Comparison of ENCODE assay signal across 25 mouse cellular contexts in the genomic region with DNA sequence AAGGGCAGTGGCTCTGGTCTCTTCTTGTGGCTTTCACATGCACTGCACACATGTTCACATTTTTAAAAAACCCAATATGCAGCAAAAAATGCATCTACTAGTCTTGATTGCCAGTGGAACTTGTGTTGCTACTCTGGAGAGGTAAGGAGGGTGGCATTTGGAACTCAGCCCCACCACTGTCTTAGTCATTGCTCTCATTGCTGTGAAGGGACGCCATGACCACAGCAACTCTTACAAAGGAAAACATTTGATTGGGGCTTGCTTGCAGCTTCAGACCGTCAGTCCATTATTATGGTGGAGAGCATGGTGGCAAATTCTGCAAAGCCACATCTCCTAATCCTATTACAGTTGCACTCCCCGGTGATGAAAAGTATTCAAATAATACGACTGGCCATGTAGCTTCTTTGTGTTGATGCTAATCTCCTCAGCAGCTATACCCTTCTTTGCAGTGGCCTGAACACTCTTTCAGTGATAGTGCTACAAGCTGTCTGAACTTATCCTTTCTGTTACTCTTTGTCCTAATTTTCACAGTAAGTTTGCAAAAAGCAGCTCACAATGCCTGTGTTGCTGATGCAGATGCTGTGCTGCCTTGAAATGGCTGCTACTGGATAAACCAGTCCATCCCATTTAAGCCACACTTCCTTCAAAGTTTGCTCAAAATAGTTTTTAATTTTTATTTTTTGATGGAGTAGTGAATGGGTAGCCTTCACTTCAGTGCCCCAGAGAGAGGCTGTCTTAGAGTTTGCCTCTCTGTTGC. TPM values are rescaled to one million over a fixed set of nuclear protein-coding genes. Genes with fewer than 3 reads are reported as not detected.
DNase-seq lines count a peak whose midpoint lies in the region; ATAC-seq lines count a peak whose summit lies in the region.
"Had no signal": no experiment of that assay in that cellular context is flagged by ENCODE, and none has a peak within 500 bp of the region (broad histone marks: within the 10 kb centered on the region; RNA-seq: fewer than 3 reads in every experiment).

No protein-coding gene starts in this region.

- H3K9ac ChIP-seq in midbrain, embryonic 11.5 days (ENCODE audit: low read length): no peak overlapping the region
- no peak overlapping the region for H3K9ac ChIP-seq in midbrain, embryonic 16.5 days (ENCODE audit: low read depth, low read length)
- H3K9ac ChIP-seq in midbrain, embryonic 14.5 days (replicated peaks; ENCODE audit: low read length): no peak overlapping the region
- H3K9ac ChIP-seq: forebrain, embryonic 13.5 days; heart, embryonic 13.5 days; hindbrain, embryonic 14.5 days had no signal

- peak; percentile 82 for DNase-seq in midbrain, embryonic 11.5 days (ENCODE audit: low spot score, missing footprints)
- DNase-seq in midbrain, embryonic 14.5 days: peak; percentile 30
- no peak for DNase-seq in midbrain, embryonic 10.5 days (ENCODE audit: low spot score)
- DNase-seq in gastrocnemius, adult 18-20 months (ENCODE audit: low spot score): no peak
- DNase-seq: adrenal gland, adult 2 months; adrenal gland, postnatal 14 days; cerebellum, adult 18-20 months; cerebellum, adult 9-10 months; cerebellum, postnatal 14 days; gastrocnemius, adult 2 months; gastrocnemius, postnatal 14 days; heart, adult 2 months; heart, postnatal 14 days; heart, postnatal 4 days had no signal

- H3K27me3 ChIP-seq in midbrain, embryonic 11.5 days (ENCODE audit: control insufficient read depth, insufficient read depth, low read length): no peaks in the 10 kb centered on the region
- no peaks in the 10 kb centered on the region for H3K27me3 ChIP-seq in midbrain, embryonic 16.5 days (ENCODE audit: control insufficient read depth, insufficient read depth, low read depth, low read length)
- H3K27me3 ChIP-seq in midbrain, embryonic 14.5 days (ENCODE audit: control insufficient read depth, insufficient read depth, low read length): no peaks in the 10 kb centered on the region
- no peaks in the 10 kb centered on the region for H3K27me3 ChIP-seq in midbrain, embryonic 10.5 days (ENCODE audit: low read depth, poor library complexity, severe bottlenecking)
- H3K27me3 ChIP-seq: forebrain, embryonic 13.5 days; heart, embryonic 13.5 days had no signal

- H3K36me3 ChIP-seq in midbrain, embryonic 11.5 days (ENCODE audit: control insufficient read depth, insufficient read depth, low read length): peaks cover 9% of the 10 kb centered on the region; the same call in 1 of the 2 replicates
- H3K36me3 ChIP-seq in midbrain, embryonic 16.5 days (ENCODE audit: control insufficient read depth, insufficient read depth, low read length): peaks cover 14% of the 10 kb centered on the region
- peaks cover 22% of the 10 kb centered on the region for H3K36me3 ChIP-seq in midbrain, embryonic 14.5 days (ENCODE audit: control insufficient read depth, insufficient read depth, low read length)
- H3K36me3 ChIP-seq in midbrain, embryonic 10.5 days: peaks cover 65% of the 10 kb centered on the region

- no peak overlapping the region for H3K4me3 ChIP-seq in midbrain, embryonic 11.5 days (ENCODE audit: low read depth, low read length)
- H3K4me3 ChIP-seq in midbrain, embryonic 16.5 days (ENCODE audit: low read depth, low read length): no peak overlapping the region
- H3K4me3 ChIP-seq in midbrain, embryonic 14.5 days (replicated peaks; ENCODE audit: low read depth, low read length): no peak overlapping the region
- H3K4me3 ChIP-seq in midbrain, embryonic 10.5 days: no peak overlapping the region
- H3K4me3 ChIP-seq in brown adipose tissue, adult 24 weeks (ENCODE audit: insufficient read depth, low read depth, low read length): no peak overlapping the region
- H3K4me3 ChIP-seq: forebrain, embryonic 10.5 days; forebrain, embryonic 13.5 days; gastrocnemius, adult 2 months; heart, adult 2 months; heart, embryonic 13.5 days had no signal

- peak; percentile 33; the same call in 1 of the 2 replicates for ATAC-seq in midbrain, embryonic 11.5 days (ENCODE audit: low FRiP score)
- ATAC-seq in midbrain, embryonic 16.5 days: no peak
- ATAC-seq in midbrain, embryonic 14.5 days (ENCODE audit: low FRiP score, low TSS enrichment): no peak
- ATAC-seq: forebrain, embryonic 13.5 days; forebrain, embryonic 16.5 days; hindbrain, postnatal 0 days had no signal

- no peak overlapping the region for H3K27ac ChIP-seq in midbrain, embryonic 11.5 days (ENCODE audit: low read depth, low read length)
- H3K27ac ChIP-seq in midbrain, embryonic 16.5 days (ENCODE audit: low read length): no peak overlapping the region
- H3K27ac ChIP-seq in midbrain, embryonic 14.5 days (replicated peaks; ENCODE audit: low read depth, low read length): no peak overlapping the region
- no peak overlapping the region for H3K27ac ChIP-seq in midbrain, embryonic 10.5 days (replicated peaks)
- peak overlapping the region; percentile 30; the same call in 1 of the 2 replicates for H3K27ac ChIP-seq in brown adipose tissue, adult 24 weeks (replicated peaks; ENCODE audit: low read depth, low read length)
- H3K27ac ChIP-seq: forebrain, embryonic 10.5 days; forebrain, embryonic 13.5 days; gastrocnemius, adult 2 months; heart, adult 2 months; heart, embryonic 13.5 days; hindbrain, embryonic 14.5 days; hindbrain, postnatal 0 days had no signal

- H3K9me3 ChIP-seq in midbrain, embryonic 11.5 days (ENCODE audit: control insufficient read depth, low read length): no peaks in the 10 kb centered on the region
- no peaks in the 10 kb centered on the region for H3K9me3 ChIP-seq in midbrain, embryonic 16.5 days (replicated peaks; ENCODE audit: control insufficient read depth, low read length, poor library complexity, severe bottlenecking)
- H3K9me3 ChIP-seq in midbrain, embryonic 14.5 days (ENCODE audit: control insufficient read depth, low read length): 0 out of 2 replicates have a peak, but pooled peaks cover 2% of the 10 kb centered on the region
- H3K9me3 ChIP-seq in midbrain, embryonic 10.5 days (replicated peaks): no peaks in the 10 kb centered on the region; the same call in 1 of the 2 replicates
- H3K9me3 ChIP-seq: forebrain, embryonic 13.5 days; heart, embryonic 13.5 days had no signal

- no peaks in the 10 kb centered on the region for H3K4me1 ChIP-seq in midbrain, embryonic 11.5 days (ENCODE audit: control insufficient read depth, insufficient read depth, low read length)
- no peaks in the 10 kb centered on the region for H3K4me1 ChIP-seq in midbrain, embryonic 16.5 days (ENCODE audit: control insufficient read depth, insufficient read depth, low read length)
- no peaks in the 10 kb centered on the region for H3K4me1 ChIP-seq in midbrain, embryonic 14.5 days (ENCODE audit: control insufficient read depth, insufficient read depth, low read length)
- peaks cover 8% of the 10 kb centered on the region for H3K4me1 ChIP-seq in midbrain, embryonic 10.5 days
- H3K4me1 ChIP-seq in brown adipose tissue, adult 24 weeks (ENCODE audit: control insufficient read depth, insufficient read depth, insufficient read length, low read length): no peaks in the 10 kb centered on the region
- H3K4me1 ChIP-seq: forebrain, embryonic 10.5 days; forebrain, embryonic 13.5 days; heart, embryonic 13.5 days had no signal

- WGBS in midbrain, embryonic 11.5 days: 33% methylated on average over 4 of the region's 4 CpGs
- 22% methylated on average over 4 of the region's 4 CpGs for WGBS in midbrain, embryonic 16.5 days
- 19% methylated on average over 4 of the region's 4 CpGs for WGBS in midbrain, embryonic 14.5 days
- 62% methylated on average over 4 of the region's 4 CpGs for WGBS in midbrain, embryonic 10.5 days

- no peak overlapping the region for H3K4me2 ChIP-seq in midbrain, embryonic 11.5 days
- H3K4me2 ChIP-seq in midbrain, embryonic 16.5 days (ENCODE audit: low read length): no peak overlapping the region
- no peak overlapping the region for H3K4me2 ChIP-seq in midbrain, embryonic 14.5 days (ENCODE audit: low read length)
- H3K4me2 ChIP-seq: forebrain, embryonic 13.5 days; heart, embryonic 13.5 days; hindbrain, embryonic 14.5 days had no signal

RNA-seq across cellular contexts. Expression of a gene that starts 18.2 kb away (rescaled TPM):
- 112 and 126 TPM in 2 replicates for polyA plus RNA-seq in midbrain, embryonic 11.5 days (2014; fragmentation: Nextera tagmentation; extraction: Ambion mirVana)
- polyA plus RNA-seq in midbrain, embryonic 16.5 days (2015; fragmentation: Nextera tagmentation; extraction: Ambion mirVana): 44.7 and 48.8 TPM in 2 replicates
- polyA plus RNA-seq in midbrain, embryonic 14.5 days (2014; fragmentation: Nextera tagmentation; extraction: Ambion mirVana): 34.9 and 63.8 TPM in 2 replicates
- polyA plus RNA-seq in midbrain, embryonic 10.5 days (2016; fragmentation: Nextera tagmentation; extraction: Ambion mirVana): 98.5 and 108 TPM in 2 replicates
- 172 and 177 TPM in 2 replicates for polyA plus RNA-seq in brown adipose tissue, adult 24 weeks (2012; ENCODE audit: insufficient read depth, insufficient read length, missing spikeins)
- 100 to 1,000 TPM; 145 to 153 TPM for total RNA-seq in gastrocnemius, adult 18-20 months (2021)

RNA-seq across cellular contexts. Expression of a gene that starts 47.2 kb away (rescaled TPM):
- polyA plus RNA-seq in midbrain, embryonic 11.5 days (2014; fragmentation: Nextera tagmentation; extraction: Ambion mirVana): 0.66 and 0.85 TPM in 2 replicates
- 4.0 and 4.1 TPM in 2 replicates for polyA plus RNA-seq in midbrain, embryonic 16.5 days (2015; fragmentation: Nextera tagmentation; extraction: Ambion mirVana)
- polyA plus RNA-seq in midbrain, embryonic 14.5 days (2014; fragmentation: Nextera tagmentation; extraction: Ambion mirVana): 1.3 and 1.7 TPM in 2 replicates
- 0.76 and 1.7 TPM in 2 replicates for polyA plus RNA-seq in midbrain, embryonic 10.5 days (2016; fragmentation: Nextera tagmentation; extraction: Ambion mirVana)
- 0.99 TPM in 1 of 2 replicates, not detected in the other for polyA plus RNA-seq in brown adipose tissue, adult 24 weeks (2012; ENCODE audit: insufficient read depth, insufficient read length, missing spikeins)
- not detected for total RNA-seq in gastrocnemius, adult 18-20 months (2021)
- total RNA-seq: gastrocnemius, adult 2 months; gastrocnemius, postnatal 14 days; MEL had no signal
- polyA plus RNA-seq: CD4-positive, CD25-positive, alpha-beta regulatory T cell, adult 4 months; inflammation-experienced regulatory T-cells, adult 6 months had no signal

RNA-seq across cellular contexts. Expression of a gene that starts 47.2 kb away (rescaled TPM):
- polyA plus RNA-seq in midbrain, embryonic 11.5 days (2014; fragmentation: Nextera tagmentation; extraction: Ambion mirVana): 50.7 and 60.0 TPM in 2 replicates
- 36.5 and 44.1 TPM in 2 replicates for polyA plus RNA-seq in midbrain, embryonic 16.5 days (2015; fragmentation: Nextera tagmentation; extraction: Ambion mirVana)
- polyA plus RNA-seq in midbrain, embryonic 14.5 days (2014; fragmentation: Nextera tagmentation; extraction: Ambion mirVana): 35.5 and 36.1 TPM in 2 replicates
- polyA plus RNA-seq in midbrain, embryonic 10.5 days (2016; fragmentation: Nextera tagmentation; extraction: Ambion mirVana): 68.7 and 72.2 TPM in 2 replicates
- polyA plus RNA-seq in brown adipose tissue, adult 24 weeks (2012; ENCODE audit: insufficient read depth, insufficient read length, missing spikeins): 9.2 and 12.3 TPM in 2 replicates
- total RNA-seq in gastrocnemius, adult 18-20 months (2021): 1 to 10 TPM; 9.2 to 9.9 TPM

Comparison
In these comparisons a context has a peak if more than half of its experiments do, and no peak if none do; other contexts are left out.
1. DNase-seq: peak in midbrain, embryonic 11.5 days (single experiment) and midbrain, embryonic 14.5 days (single experiment); none in midbrain, embryonic 10.5 days (single experiment) and gastrocnemius, adult 18-20 months (single experiment).